Mouse (Mus musculus) hindbrain, embryonic 15.5 days (tissue): ENCODE measurements around the gene Spn. TPM values are rescaled to one million over a fixed set of nuclear protein-coding genes. Genes with fewer than 3 reads are reported as not detected.

Experiments used
- ATAC-seq: fragments of 200-750 bp; cut with Nextera tagmentation; 2 replicates; pipeline ENCODE4 v1.8.0; 2017; ENCODE audit warnings: low read depth, moderate number of reproducible peaks, moderate TSS enrichment; ENCODE audit not compliant: low FRiP score
- H3K27ac ChIP-seq: fragments of 300-500 bp; sonication (generic); replicated peaks from 2 replicates; pipeline ENCODE4 v1.5.1; 2015; ENCODE audit warnings: mild to moderate bottlenecking, inconsistent platforms
- H3K27me3 ChIP-seq: fragments of 300-500 bp; sonication (generic); 2 replicates; pipeline ENCODE4 v1.6.1; 2015; ENCODE audit warnings: control low read depth, inconsistent platforms
- H3K36me3 ChIP-seq: fragments of 300-500 bp; sonication (generic); 2 replicates; pipeline ENCODE4 v1.6.1; 2015; ENCODE audit warnings: control low read depth, inconsistent platforms
- H3K4me1 ChIP-seq: fragments of 300-500 bp; sonication (generic); replicated peaks from 2 replicates; pipeline ENCODE4 v1.6.1; 2015; ENCODE audit warnings: control low read depth, inconsistent platforms
- H3K4me2 ChIP-seq: fragments of 300-500 bp; sonication (generic); 2 replicates; pipeline ENCODE4 v1.6.1; 2015; ENCODE audit warnings: moderate library complexity, mild to moderate bottlenecking, inconsistent platforms
- H3K4me3 ChIP-seq: fragments of 300-500 bp; sonication (generic); 2 replicates; pipeline ENCODE4 v1.5.1; 2015; ENCODE audit warnings: mild to moderate bottlenecking, inconsistent platforms
- H3K9ac ChIP-seq: fragments of 300-500 bp; sonication (generic); 2 replicates; pipeline ENCODE4 v1.6.1; 2015; ENCODE audit warnings: inconsistent platforms
- H3K9me3 ChIP-seq: fragments of 300-500 bp; sonication (generic); 2 replicates; pipeline ENCODE4 v1.6.1; 2016; ENCODE audit warnings: control low read depth, inconsistent platforms
- WGBS: fragments of 180-500 bp; shearing (Covaris S2); methylation state at CpG from one replicate; pipeline ENCODE4 v1.1.7; 2015; 5-methylcytosine and 5-hydroxymethylcytosine counted together
- polyA plus RNA-seq: library from polyadenylated mRNA; unstranded; fragments of >200 nt; fragmentation: Nextera tagmentation; extraction: Ambion mirVana; gene quantifications from 2 replicates; pipeline ENCODE4 v1.2.1, GENCODE M21; 2015

Gene Spn
- polyA plus RNA-seq, 1 experiment from 2014 or later = 0.06 TPM

DNA sequence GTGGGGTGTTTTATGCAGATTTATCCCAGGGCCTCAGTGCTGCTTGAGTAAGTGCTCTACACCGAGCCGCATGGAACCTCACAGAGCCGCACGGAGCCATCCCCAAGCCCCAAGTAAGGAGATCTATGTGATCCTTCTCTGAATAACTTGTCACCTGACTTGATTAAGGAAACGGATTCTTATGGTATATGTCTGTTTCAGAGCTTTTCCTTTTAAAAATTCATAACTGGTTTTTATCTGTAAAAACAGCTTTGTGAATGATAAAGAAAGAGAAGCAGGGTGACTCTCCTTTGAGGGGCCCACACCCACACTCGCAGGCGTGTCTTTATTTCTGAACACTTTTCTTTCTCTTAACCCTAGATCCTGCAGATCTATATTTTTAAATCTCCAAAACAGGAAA lies 1.5 kb upstream of the Spn start:
- Histone ChIP-seq H3K4me2 (no peak overlapping the region), H3K4me3 (no peak overlapping the region), H3K9ac (no peak overlapping the region), H3K27ac (no peak overlapping the region), H3K9me3 (no peaks in the 10 kb centered on the region), H3K4me1 (no peaks in the 10 kb centered on the region), H3K36me3 (no peaks in the 10 kb centered on the region), H3K27me3 (no peaks in the 10 kb centered on the region)
- WGBS = 92% methylated on average over 7 of the region's 7 CpGs
- ATAC-seq = no peak

DNA sequence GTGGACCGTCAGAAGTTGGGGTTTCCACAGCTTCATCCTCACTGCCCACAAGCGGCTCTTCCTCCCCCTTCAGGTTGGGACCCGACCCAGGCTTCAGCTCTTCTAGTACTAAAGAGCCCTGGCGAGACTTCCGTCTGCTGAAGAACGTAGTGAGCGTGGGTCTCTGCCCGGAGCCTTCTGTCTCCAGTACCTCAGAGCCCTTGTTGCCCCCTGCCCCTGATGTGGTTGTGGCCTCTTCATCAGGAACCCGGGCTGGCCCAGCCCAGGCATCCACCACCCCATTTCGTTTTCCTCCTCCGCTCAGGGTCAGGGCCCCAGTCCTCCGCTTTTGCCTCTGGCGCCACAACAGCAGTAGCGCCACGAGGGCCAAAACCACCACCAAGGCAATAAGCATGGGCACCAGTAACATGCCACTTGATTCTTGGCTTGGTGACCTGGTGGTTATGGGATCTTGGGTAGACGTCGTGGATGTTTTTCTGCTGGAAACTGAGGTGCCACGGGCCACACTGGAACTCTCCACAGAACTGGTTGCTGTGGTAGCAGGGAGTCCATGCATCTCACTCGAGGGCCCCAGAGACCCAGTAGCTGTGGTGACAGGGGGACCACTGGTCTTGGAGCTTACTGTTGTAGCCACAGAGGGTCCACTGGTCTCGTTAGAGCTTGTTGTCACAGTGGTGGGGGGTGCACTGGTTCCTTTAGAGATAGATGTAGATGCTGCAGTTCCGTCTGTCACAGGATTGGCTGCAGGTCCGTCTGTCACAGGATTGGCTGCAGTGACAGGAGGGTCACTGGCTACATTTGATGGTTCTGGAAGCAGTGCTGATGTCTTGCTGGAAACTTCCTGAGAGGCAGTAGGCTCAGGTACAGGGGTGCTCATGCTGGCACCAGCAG lies 1.2 kb downstream of the Spn start:
- 86% methylated on average over 22 of the region's 22 CpGs for WGBS
- no peak for ATAC-seq

DNA sequence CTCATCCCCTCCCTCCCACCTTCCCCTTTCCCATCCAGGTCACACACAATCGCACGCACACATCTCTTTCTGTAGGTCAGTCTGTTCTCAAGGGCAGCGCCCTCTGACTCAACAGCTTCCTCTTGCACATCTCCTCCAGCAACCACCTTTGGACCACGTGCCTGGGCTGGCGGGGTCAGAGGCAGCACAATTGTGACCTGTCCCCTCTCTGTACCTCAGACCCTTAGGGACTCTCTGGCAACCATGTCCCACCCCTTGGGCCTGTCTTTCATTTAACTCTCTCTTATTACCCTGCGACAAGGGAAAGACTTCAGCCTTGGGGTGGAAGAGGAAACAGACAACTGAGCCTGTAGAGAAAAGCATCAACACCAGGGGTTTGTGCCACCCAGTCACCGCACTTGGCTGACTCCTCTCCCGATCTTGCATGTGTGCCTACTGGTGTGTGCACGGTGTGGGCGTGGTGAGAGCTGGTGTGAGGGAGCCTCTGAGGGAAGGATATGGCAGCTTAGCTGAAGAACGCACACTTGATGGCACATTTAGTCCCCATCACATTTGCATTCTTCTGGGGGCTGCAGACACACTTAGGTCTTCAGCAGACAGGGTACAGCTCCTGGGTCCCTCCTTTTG lies 2.7 kb downstream of the Spn start:
- H3K4me1 ChIP-seq = no peaks in the 10 kb centered on the region
- H3K4me3 ChIP-seq = no peak overlapping the region
- H3K9me3 ChIP-seq = no peaks in the 10 kb centered on the region
- H3K9ac ChIP-seq = no peak overlapping the region
- 86% methylated on average over 11 of the region's 11 CpGs for WGBS
- no peaks in the 10 kb centered on the region for H3K36me3 ChIP-seq
- no peak overlapping the region for H3K4me2 ChIP-seq
- no peak overlapping the region for H3K27ac ChIP-seq
- H3K27me3 ChIP-seq = no peaks in the 10 kb centered on the region
- ATAC-seq = no peak

More for the DNA sequence above, 1.2 kb downstream of the Spn start:
- no peak overlapping the region for H3K27ac ChIP-seq
- H3K9me3 ChIP-seq = no peaks in the 10 kb centered on the region
- H3K27me3 ChIP-seq = no peaks in the 10 kb centered on the region
- H3K4me1 ChIP-seq = no peaks in the 10 kb centered on the region
- no peaks in the 10 kb centered on the region for H3K36me3 ChIP-seq
- no peak overlapping the region for H3K9ac ChIP-seq
- H3K4me3 ChIP-seq = no peak overlapping the region
- H3K4me2 ChIP-seq = no peak overlapping the region

DNA sequence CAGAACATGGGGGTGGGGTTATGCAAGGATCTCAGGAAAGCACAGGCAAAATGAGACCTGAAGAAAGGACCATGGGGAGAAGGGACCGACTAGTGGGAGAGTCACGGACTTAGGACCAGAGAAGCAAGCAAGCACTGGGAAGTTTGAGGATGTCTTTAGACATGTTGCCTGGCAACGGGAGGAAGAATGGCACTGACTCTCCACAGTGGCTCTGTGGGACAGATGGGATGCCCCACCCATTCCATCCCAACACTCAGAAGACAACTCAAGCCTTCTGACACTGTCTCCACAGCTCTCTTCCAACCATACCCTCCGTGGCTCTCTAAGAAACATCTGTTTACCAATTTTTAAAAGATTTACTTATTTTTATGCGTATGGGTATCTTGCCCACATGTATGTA lies 4.5 kb downstream of the Spn start:
- Histone ChIP-seq H3K9me3 (no peaks in the 10 kb centered on the region), H3K4me1 (no peaks in the 10 kb centered on the region), H3K9ac (no peak overlapping the region), H3K27me3 (no peaks in the 10 kb centered on the region), H3K4me2 (no peak overlapping the region), H3K27ac (no peak overlapping the region), H3K36me3 (no peaks in the 10 kb centered on the region), H3K4me3 (no peak overlapping the region)
- no peak for ATAC-seq
- WGBS = 44% methylated on average over 5 of the region's 5 CpGs

DNA sequence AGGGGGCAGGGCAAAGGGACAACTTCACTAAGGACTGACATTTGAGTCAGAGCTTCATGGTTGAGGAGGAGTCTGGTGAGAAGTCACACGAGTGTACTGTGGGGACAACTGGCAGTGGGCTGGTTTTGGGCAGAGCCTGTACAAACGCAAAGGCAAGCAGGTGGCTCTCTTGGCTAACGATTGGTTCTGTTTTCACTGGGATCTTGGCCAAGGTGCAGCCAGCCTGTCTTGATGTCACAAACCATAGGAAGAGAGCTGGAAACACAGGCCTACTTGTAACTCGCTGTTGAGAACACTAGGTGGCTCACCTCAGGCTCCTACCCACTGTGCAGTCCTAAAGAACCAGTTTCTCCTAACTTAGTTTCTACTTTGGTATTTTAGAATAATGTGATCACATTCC lies 8.0 kb downstream of the Spn start:
- Histone ChIP-seq H3K9ac (no peak overlapping the region), H3K4me3 (no peak overlapping the region), H3K4me2 (no peak overlapping the region), H3K9me3 (no peaks in the 10 kb centered on the region), H3K36me3 (no peaks in the 10 kb centered on the region), H3K27me3 (no peaks in the 10 kb centered on the region), H3K27ac (no peak overlapping the region), H3K4me1 (no peaks in the 10 kb centered on the region)
- no peak for ATAC-seq
- 18% methylated on average over 4 of the region's 4 CpGs for WGBS

DNA sequence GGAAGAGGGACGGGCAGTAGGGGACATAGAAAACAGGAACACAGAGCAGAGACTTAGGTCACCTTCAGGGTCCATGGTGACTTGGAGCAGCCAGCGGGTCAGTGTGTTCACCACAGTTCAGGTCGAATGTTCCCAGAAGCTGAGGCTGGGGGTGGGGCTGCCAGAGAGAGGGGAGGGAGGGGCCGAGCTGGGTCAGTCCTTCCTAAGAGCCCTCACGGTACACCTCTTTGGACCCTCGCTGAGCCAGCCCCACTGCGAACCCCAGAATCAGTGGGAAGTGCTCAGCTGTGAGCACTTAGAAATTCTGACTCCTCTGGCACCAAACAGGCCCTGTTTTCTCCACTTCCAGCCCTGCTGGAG lies 15.7 kb downstream of the Spn start, which contains the start of gene Qprt:
Gene Qprt (minus strand): TSS at position 316 of the 360 bp plus-strand sequence.
- H3K9me3 ChIP-seq = no peaks in the 10 kb centered on the region
- no peaks in the 10 kb centered on the region for H3K4me1 ChIP-seq

DNA sequence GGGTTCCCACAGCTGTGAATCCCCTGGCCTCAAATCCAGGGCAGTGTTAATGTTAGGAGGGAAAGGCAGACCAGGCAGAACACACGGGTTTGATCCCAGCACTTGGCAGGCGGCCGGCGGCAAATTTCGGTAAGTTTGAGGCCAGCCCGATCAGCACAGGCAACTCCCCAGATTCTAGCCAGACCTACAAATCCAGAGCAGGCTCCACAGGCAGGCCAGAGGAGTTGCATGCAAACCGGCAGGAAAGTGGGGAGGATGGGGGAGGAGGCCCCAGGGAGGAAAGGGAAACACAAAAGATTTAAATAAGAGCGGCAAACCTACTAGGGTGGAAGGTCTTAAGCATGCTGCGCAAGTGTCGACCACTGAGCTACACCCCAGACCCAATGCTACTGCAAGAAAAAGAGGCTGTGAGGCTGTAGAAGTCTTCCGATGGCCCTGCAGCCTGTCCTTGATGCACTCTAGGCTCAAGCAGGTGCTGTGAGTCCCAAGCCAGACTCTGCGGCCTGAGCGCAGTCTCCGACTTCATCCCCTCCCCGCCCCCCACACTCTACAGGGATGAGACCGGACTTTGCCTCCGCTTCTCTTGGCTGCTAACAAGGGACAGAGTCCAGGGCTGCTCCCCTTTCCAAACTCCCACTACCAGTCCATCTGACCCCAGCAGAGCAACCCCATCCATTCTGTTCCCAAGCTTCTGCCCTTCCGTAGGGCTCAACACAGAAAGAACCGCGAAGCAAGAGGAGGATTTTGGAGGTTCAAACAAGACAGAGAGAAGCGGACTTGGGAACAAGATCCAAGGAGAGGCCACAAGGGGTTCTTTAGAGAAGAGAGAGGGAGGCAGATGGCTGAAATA lies 16.3 kb downstream of the Spn start:
- no peaks in the 10 kb centered on the region for H3K9me3 ChIP-seq
- no peak overlapping the region for H3K9ac ChIP-seq
- peaks cover 26% of the 10 kb centered on the region for H3K27me3 ChIP-seq
- H3K36me3 ChIP-seq = no peaks in the 10 kb centered on the region
- WGBS = 11% methylated on average over 21 of the region's 21 CpGs
- H3K4me1 ChIP-seq = no peaks in the 10 kb centered on the region
- no peak overlapping the region for H3K4me3 ChIP-seq
- no peak overlapping the region for H3K27ac ChIP-seq
- ATAC-seq = no peak
- no peak overlapping the region for H3K4me2 ChIP-seq

More for the DNA sequence above, 15.7 kb downstream of the Spn start, which contains the start of gene Qprt:
- WGBS = 8% methylated on average over 7 of the region's 7 CpGs
- Histone ChIP-seq H3K4me3 (no peak within 1 kb of the TSS), H3K36me3 (no peaks in the 10 kb centered on the region), H3K27ac (no peak within 1 kb of the TSS), H3K4me2 (no peak within 1 kb of the TSS), H3K9ac (no peak within 1 kb of the TSS), H3K27me3 (peaks cover 26% of the 10 kb centered on the region)
- ATAC-seq = no peak

DNA sequence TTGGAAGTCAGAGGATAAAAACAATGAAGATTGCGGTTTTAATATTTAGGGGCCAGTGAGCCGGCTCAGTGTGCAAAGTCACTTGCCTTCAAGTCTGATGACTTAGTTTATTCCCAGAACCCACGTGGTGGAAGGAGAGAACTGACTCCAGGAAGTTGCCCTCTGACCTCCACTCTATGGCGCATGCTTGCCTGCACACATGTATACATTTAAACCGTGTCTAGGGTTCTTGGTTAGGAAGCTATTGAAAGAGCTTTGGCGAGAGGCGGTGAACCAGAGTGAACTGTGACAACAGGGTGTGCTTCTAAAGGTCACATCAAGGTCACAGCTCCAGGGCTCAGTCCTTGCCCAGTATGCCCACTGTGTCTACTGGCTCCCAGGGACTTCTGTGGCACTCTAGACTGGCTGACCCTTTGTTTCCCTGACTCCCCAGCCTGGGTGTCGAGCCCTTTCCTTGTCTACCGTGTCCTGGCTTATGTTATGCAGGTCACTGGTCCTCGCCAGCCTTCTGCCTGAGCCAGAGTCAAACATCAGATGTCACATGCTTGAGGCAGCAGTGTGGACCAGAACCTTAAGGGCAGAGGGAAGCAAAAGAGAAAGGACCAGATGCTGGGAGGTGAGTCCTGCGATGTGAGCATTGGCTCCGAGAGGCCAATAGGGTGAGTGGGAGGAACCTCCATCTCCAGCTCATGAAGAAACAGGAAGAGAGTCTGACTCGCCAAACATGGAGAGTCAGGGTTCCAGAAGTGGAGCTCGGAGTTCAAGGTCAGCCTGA lies 18.8 kb downstream of the Spn start:
- H3K27ac ChIP-seq = no peak overlapping the region
- peaks cover 26% of the 10 kb centered on the region for H3K27me3 ChIP-seq
- ATAC-seq = no peak
- 45% methylated on average over 14 of the region's 14 CpGs for WGBS
- no peak overlapping the region for H3K9ac ChIP-seq
- H3K36me3 ChIP-seq = no peaks in the 10 kb centered on the region
- no peak overlapping the region for H3K4me2 ChIP-seq
- no peak overlapping the region for H3K4me3 ChIP-seq
- no peaks in the 10 kb centered on the region for H3K4me1 ChIP-seq
- H3K9me3 ChIP-seq = no peaks in the 10 kb centered on the region

DNA sequence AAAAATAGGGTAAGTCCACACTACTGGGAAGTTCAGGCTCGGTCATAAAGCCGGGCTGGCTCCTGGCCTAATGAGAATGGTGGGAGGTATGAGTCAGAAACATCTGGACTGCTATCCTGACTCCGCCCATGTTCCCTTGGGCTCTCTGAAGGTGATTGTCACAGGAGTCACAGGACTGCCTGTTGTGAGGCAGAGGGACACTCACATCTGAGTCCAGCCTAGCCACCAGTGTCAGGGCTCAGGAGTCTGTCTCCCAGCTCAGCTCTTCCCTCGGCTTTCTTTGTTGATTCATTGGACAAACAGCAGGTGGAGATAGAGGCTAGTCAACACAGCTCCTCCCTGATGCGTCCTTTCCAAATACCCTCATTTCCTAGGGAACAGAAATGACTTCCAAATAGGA lies 19.7 kb downstream of the Spn start:
- no peaks in the 10 kb centered on the region for H3K36me3 ChIP-seq
- H3K9me3 ChIP-seq = no peaks in the 10 kb centered on the region
- no peak overlapping the region for H3K4me3 ChIP-seq
- H3K9ac ChIP-seq = no peak overlapping the region
- no peak overlapping the region for H3K4me2 ChIP-seq
- ATAC-seq = no peak
- no peaks in the 10 kb centered on the region for H3K4me1 ChIP-seq
- H3K27me3 ChIP-seq = peaks cover 26% of the 10 kb centered on the region
- H3K27ac ChIP-seq = no peak overlapping the region
- 49% methylated on average over 5 of the region's 5 CpGs for WGBS

DNA sequence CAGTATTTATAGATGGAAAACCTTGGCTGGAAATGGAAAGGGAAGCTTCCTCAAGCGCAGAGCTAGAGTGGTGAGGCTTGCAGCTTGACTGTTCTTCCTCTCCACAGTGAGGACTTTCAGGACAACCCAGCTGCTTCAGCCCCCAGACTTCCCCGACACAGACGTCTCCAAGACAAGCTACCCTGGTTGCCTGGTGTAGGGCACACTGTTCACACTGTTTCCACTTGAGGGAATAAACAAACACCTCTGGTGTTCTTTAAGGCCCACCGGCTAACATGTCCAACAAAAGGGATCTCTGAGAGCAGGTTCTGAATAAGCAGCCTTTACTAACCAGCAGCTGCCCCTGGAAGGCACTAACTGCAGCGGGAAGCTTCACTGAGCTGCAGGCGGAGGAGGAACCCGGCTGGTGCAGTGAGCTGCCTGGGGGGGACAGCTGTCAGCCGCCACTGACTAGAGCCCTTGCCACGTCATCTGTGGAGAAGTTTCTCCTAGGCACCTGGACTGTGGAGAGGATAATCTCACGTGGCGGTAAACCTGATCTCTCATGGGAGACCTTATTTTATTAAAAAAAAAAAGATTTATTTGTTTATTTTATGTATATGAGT lies 21.2 kb downstream of the Spn start:
- ATAC-seq = no peak
- H3K27me3 ChIP-seq = peaks cover 16% of the 10 kb centered on the region
- no peaks in the 10 kb centered on the region for H3K9me3 ChIP-seq
- no peaks in the 10 kb centered on the region for H3K4me1 ChIP-seq
- no peak overlapping the region for H3K4me2 ChIP-seq
- no peak overlapping the region for H3K4me3 ChIP-seq
- no peak overlapping the region for H3K9ac ChIP-seq
- H3K27ac ChIP-seq = no peak overlapping the region
- no peaks in the 10 kb centered on the region for H3K36me3 ChIP-seq
- 40% methylated on average over 11 of the region's 11 CpGs for WGBS

DNA sequence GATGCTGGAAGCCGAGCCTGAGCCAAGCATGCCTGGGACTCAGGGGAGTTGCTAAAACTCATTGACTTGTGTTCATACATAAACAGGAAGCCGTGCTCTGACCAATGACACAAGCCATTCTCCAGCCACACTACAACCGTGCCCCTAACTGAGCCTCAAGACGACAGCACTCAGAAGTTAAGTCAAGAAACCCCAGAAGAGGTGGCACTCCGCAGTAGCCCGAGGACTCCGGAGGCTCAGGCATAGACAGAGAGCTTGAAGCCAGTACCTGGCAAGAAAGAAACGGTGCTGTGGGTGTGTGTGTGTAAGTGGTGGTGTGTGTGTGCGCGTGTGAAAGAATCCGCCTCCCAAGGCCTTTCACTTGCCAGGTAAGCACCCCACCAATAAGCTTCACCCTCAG lies 22.7 kb downstream of the Spn start:
- no peak overlapping the region for H3K4me2 ChIP-seq
- no peak overlapping the region for H3K27ac ChIP-seq
- H3K27me3 ChIP-seq = 0 out of 2 replicates have a peak, but pooled peaks cover under 1% of the 10 kb centered on the region
- H3K9me3 ChIP-seq = no peaks in the 10 kb centered on the region
- H3K9ac ChIP-seq = no peak overlapping the region
- WGBS = 84% methylated on average over 11 of the region's 11 CpGs
- H3K4me3 ChIP-seq = no peak overlapping the region
- H3K4me1 ChIP-seq = no peaks in the 10 kb centered on the region
- ATAC-seq = no peak
- H3K36me3 ChIP-seq = no peaks in the 10 kb centered on the region
